ENCODE assay signal across 28 mouse cellular contexts in the genomic region with DNA sequence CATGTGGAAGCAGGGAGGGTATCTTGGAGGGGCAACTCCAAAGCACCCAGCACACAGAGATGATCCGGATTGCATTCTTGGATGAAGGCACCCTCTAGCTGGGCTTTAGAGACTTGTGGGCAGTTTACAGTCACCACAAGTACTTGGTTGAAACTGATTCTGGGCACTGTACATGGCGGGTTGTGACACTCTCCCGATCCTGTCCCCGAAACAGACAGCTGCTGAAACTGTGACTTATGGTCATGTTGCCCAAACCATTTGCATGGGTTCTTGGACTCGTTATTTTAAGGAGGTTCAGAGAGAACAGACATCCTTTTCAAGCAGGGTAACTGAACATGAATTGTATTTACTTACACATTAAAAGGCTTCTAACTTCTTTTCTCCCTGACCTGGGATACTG.
"Had no signal": no experiment of that assay in that cellular context is flagged by ENCODE, and none has a peak within 500 bp of the region (broad histone marks: within the 10 kb centered on the region; RNA-seq: fewer than 3 reads in every experiment).

No protein-coding gene starts in this region.

- H3K4me2 ChIP-seq: embryonic facial prominence, embryonic 12.5 days; embryonic facial prominence, embryonic 13.5 days; embryonic facial prominence, embryonic 15.5 days; forebrain, embryonic 12.5 days; forebrain, embryonic 13.5 days; forebrain, embryonic 15.5 days; heart, embryonic 11.5 days had no signal

- H3K36me3 ChIP-seq: embryonic facial prominence, embryonic 10.5 days; embryonic facial prominence, embryonic 12.5 days; embryonic facial prominence, embryonic 13.5 days; embryonic facial prominence, embryonic 15.5 days; forebrain, embryonic 10.5 days; forebrain, embryonic 12.5 days; forebrain, embryonic 15.5 days; heart, embryonic 10.5 days had no signal

- H3K9ac ChIP-seq: embryonic facial prominence, embryonic 12.5 days; embryonic facial prominence, embryonic 13.5 days; embryonic facial prominence, embryonic 15.5 days; forebrain, embryonic 12.5 days; forebrain, embryonic 13.5 days; forebrain, embryonic 15.5 days had no signal

- DNase-seq: cerebellum, adult 8-10 months; cerebellum, adult 9-10 months; cerebellum, adult 9-11 months; cerebellum, postnatal 10 days; cerebellum, postnatal 14 days; cerebellum, postnatal 25 days; cerebellum, postnatal 36 days; embryo, embryonic 11 days; gastrocnemius, adult 2 months; gastrocnemius, postnatal 10 days; gastrocnemius, postnatal 14 days; gastrocnemius, postnatal 25 days; gastrocnemius, postnatal 36 days; heart, adult 18-20 months; heart, adult 2 months had no signal

- H3K9me3 ChIP-seq: embryonic facial prominence, embryonic 10.5 days; embryonic facial prominence, embryonic 12.5 days; embryonic facial prominence, embryonic 13.5 days; embryonic facial prominence, embryonic 15.5 days; forebrain, embryonic 10.5 days; forebrain, embryonic 12.5 days; forebrain, embryonic 13.5 days; forebrain, embryonic 15.5 days; heart, embryonic 10.5 days had no signal

- ATAC-seq: forebrain, embryonic 13.5 days; forebrain, embryonic 14.5 days; forebrain, embryonic 15.5 days; forebrain, embryonic 16.5 days had no signal

- H3K4me3 ChIP-seq: embryonic facial prominence, embryonic 10.5 days; embryonic facial prominence, embryonic 12.5 days; embryonic facial prominence, embryonic 13.5 days; embryonic facial prominence, embryonic 15.5 days; erythroblast, embryonic 14.5 days; forebrain, embryonic 10.5 days; forebrain, embryonic 12.5 days; forebrain, embryonic 13.5 days; forebrain, embryonic 15.5 days; gastrocnemius, adult 2 months; heart, adult 2 months; heart, embryonic 10.5 days had no signal

- H3K27ac ChIP-seq: embryonic facial prominence, embryonic 10.5 days; embryonic facial prominence, embryonic 12.5 days; embryonic facial prominence, embryonic 13.5 days; embryonic facial prominence, embryonic 15.5 days; forebrain, embryonic 10.5 days; forebrain, embryonic 12.5 days; forebrain, embryonic 13.5 days; forebrain, embryonic 15.5 days; gastrocnemius, adult 2 months; heart, adult 2 months; heart, embryonic 10.5 days had no signal

- H3K27me3 ChIP-seq: embryonic facial prominence, embryonic 12.5 days; embryonic facial prominence, embryonic 15.5 days; forebrain, embryonic 12.5 days; forebrain, embryonic 13.5 days; forebrain, embryonic 15.5 days had no signal
